Mouse (Mus musculus) embryo, embryonic 10.5 days (tissue): ENCODE data around the gene Olfr987.
"Not testable (repeated sequence)": the region's sequence is repeated elsewhere in the genome, so short reads cannot be mapped to it uniquely, and the experiment has no call there.

Source experiments
- DNase-seq: peaks from one replicate; pipeline ENCODE4 v3.0.0-alpha.2; 2015; ENCODE audit warnings: low spot score

Gene Olfr987

GRCm38 (mm10) chr2:85339215-85339614, at the start of gene Olfr987:
Olfr987 (minus strand) TSS chr2:85339315.
- DNase-seq = not testable (repeated sequence)

- not testable (repeated sequence) for DNase-seq
Measured at GRCm38 (mm10) chr2:85363127-85363526, 24.0 kb upstream of the Olfr987 start, which contains the start of gene Olfr988. Olfr988 (minus strand) TSS chr2:85363227.

- DNase-seq = no peak
Measured at GRCm38 (mm10) chr2:85339972-85340371, 857 bp upstream of the Olfr987 start.

- peak; percentile 3 for DNase-seq
Measured at GRCm38 (mm10) chr2:85319106-85319505, 20.0 kb downstream of the Olfr987 start.

GRCm38 (mm10) chr2:85285406-85285805, 53.7 kb downstream of the Olfr987 start:
- no peak for DNase-seq

GRCm38 (mm10) chr2:85284626-85285025, 54.5 kb downstream of the Olfr987 start:
- DNase-seq = peak; percentile 28

- peak; percentile 21 for DNase-seq
Measured at GRCm38 (mm10) chr2:85283631-85284466, 55.3 kb downstream of the Olfr987 start.

- no peak for DNase-seq
Measured at GRCm38 (mm10) chr2:85281023-85281422, 58.1 kb downstream of the Olfr987 start.
